Mouse (Mus musculus) gonadal fat pad, adult 2 months (tissue): ENCODE results near the gene Pdcd7. TPM values are rescaled to one million over a fixed set of nuclear protein-coding genes. Genes with fewer than 3 reads are reported as not detected.

Experiments used
- DNase-seq: peaks from one replicate; pipeline ENCODE4 v3.0.0-alpha.2; 2012; ENCODE audit warnings: low read depth
- polyA plus RNA-seq: library from polyadenylated mRNA; depleted of rRNA; stranded (reverse); fragments of >200 nt; gene quantifications from 2 replicates; pipeline ENCODE4 v1.2.3, GENCODE M21; 2012; rRNA removed

The Pdcd7 gene
- polyA plus RNA-seq, 1 experiment, result 6.5 TPM

GRCm38 (mm10) chr9:65394360-65394759 is 48.5 kb downstream of the Pdcd7 start:
- DNase-seq, result no peak

GRCm38 (mm10) chr9:65398279-65398678 is 52.4 kb downstream of the Pdcd7 start, which contains the start of gene Rasl12:
Gene Rasl12 (plus strand): TSS chr9:65398506.
- DNase-seq, result no peak

GRCm38 (mm10) chr9:65399934-65400333 is 54.0 kb downstream of the Pdcd7 start:
- no peak for DNase-seq

DNA sequence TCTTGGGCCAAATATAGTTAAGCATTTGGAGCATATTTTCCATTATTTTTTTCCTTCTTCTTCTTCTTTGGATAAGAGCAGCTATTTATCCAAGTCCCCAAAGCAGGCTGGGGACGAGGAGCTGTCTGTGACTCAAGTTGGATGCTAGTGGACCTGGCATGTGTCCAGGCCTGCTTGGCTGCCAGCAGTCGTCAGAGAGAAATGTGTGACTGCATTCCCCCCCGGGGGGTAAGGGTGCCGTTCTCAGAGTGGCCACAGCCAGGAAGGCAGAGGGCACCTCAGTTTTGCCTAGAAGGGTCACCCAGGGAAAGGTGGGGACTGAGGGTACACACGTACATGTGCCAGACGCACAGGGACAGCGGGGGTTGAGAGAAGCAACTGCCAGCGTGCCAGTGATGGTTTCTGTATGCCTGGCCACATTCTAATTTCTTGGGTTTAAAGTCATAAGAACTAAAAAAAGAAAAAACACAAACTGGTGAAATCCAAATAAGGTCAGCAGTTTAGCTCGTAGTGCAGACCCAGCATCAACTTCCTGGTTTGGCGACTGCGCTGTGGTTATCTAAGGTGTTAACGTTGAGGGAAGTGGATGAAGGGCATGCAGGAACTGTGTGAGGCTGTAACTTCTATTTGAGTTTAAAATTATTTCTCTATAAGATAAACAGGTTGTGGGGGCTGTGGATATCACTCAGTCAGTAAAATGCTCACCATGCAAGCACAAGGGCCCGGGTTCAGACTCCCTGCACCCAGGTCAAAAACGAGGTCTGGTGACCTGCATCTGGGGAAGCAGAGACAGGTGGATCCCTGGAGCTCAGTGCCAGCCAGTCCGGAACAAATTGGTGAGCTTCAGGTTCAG is 58.7 kb downstream of the Pdcd7 start:
- no peak for DNase-seq

DNA sequence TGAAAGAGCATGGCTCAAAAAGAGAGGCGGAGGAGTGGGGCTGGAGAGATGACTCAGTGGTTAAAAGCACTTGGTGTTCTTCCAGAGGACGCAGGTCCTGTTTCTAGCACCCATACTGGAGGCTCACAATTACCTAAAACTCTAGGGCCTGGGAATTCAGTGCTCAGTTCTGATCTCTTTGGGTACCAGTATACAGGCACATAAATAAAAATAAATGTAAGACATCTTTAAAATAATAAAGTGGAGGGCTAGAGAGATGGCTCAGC is 59.2 kb downstream of the Pdcd7 start:
- no peak for DNase-seq

- DNase-seq, result no peak
These were observed 61.4 kb downstream of the Pdcd7 start for GRCm38 (mm10) chr9:65407327-65407726.

GRCm38 (mm10) chr9:65407861-65408260 is 62.0 kb downstream of the Pdcd7 start:
- no peak for DNase-seq

- no peak for DNase-seq
These were observed 63.0 kb downstream of the Pdcd7 start for GRCm38 (mm10) chr9:65408871-65409295.

Other genes with a start within 250 kb of the Pdcd7 start
- 2.9 and 4.7 TPM in 2 replicates for gene Igdcc4, start 244.6 kb upstream of the Pdcd7 start, polyA plus RNA-seq
- 0.43 and 0.77 TPM in 2 replicates for gene Igdcc3, start 204.9 kb upstream of the Pdcd7 start, polyA plus RNA-seq
- gene Parp16, start 150.8 kb upstream of the Pdcd7 start, polyA plus RNA-seq, result 12.9 and 18.3 TPM in 2 replicates
- 21.1 and 31.7 TPM in 2 replicates for gene Cilp, start 80.9 kb upstream of the Pdcd7 start, polyA plus RNA-seq
- 11.5 and 11.6 TPM in 2 replicates for gene Clpx, start 51.8 kb upstream of the Pdcd7 start, polyA plus RNA-seq
- 0.15 and 0.20 TPM in 2 replicates for gene Ubap1l, start 14.9 kb downstream of the Pdcd7 start, polyA plus RNA-seq
- 0.79 and 0.99 TPM in 2 replicates for gene Kbtbd13, start 45.5 kb downstream of the Pdcd7 start, polyA plus RNA-seq
- gene Rasl12, start 52.4 kb downstream of the Pdcd7 start, polyA plus RNA-seq, result 35.6 and 36.9 TPM in 2 replicates
- not detected in 2 replicates for gene Slc51b, start 76.9 kb downstream of the Pdcd7 start, polyA plus RNA-seq
- 9.3 and 11.4 TPM in 2 replicates for gene Mtfmt, start 89.7 kb downstream of the Pdcd7 start, polyA plus RNA-seq
- 38.1 and 41.5 TPM in 2 replicates for gene Spg21, start 114.8 kb downstream of the Pdcd7 start, polyA plus RNA-seq
- 0.30 and 0.70 TPM in 2 replicates for gene Ankdd1a, start 174.1 kb downstream of the Pdcd7 start, polyA plus RNA-seq
- gene Plekho2, start 233.9 kb downstream of the Pdcd7 start, polyA plus RNA-seq, result 22.4 and 23.6 TPM in 2 replicates
- 0.19 and 0.32 TPM in 2 replicates for gene Pif1, start 241.1 kb downstream of the Pdcd7 start, polyA plus RNA-seq